Mouse (Mus musculus): ENCODE data around the gene Dnm3.

DNA sequence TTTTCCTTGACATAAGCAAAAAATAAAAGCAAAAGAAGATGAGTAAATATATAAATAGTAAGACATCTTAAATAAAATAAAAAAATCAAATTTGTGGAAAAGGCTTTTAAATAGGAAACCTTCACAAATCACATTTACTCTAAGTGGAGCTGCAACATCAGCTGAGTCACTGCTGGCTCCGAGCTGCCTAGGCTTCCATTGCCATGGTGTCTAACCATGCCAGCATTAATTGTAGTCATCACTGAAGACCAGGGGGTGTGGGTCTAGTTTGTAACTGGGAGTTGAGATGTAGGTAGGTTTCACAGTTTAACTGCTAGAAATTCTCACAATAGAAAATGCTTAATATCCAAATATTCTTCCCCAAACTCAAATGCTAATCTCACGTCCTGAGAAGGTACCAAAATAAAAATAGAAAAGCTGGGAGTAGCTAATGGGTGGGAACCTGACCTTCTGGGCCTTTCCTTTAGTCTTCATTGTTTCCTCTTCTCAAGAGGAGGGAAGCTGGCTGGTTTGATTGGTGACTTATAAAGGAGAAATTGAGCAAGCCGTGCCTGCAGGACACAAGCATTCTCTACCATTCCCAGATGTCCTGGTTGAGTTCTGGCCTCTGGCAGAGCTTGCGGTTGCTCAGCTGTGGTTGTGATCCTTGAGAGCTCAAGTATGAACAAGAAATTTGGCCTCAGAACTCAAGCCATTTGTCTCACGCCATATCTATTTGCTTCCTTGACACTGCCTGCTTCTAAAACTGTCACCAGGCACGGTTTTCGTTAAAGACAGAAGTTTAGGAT is 377.6 kb downstream of the Dnm3 start:
- TF ChIP-seq POLR2A (IDR thresholded peaks at IDR 0.05; ENCODE audit: insufficient read depth, low read length) (no peak), CTCF (IDR thresholded peaks at IDR 0.05; ENCODE audit: low read depth, low read length) (no peak), EP300 (IDR thresholded peaks at IDR 0.05; ENCODE audit: insufficient read depth, low read depth, low read length) (no peak)
